Mouse (Mus musculus) testis, adult 2 months (tissue): ENCODE results near the gene Rasd2.

Source experiments
- CTCF ChIP-seq: fragments of 200-500 bp; IDR thresholded peaks from 2 replicates; pipeline ENCODE4 v1.5.1; 2012; ENCODE audit warnings: low read depth, mild to moderate bottlenecking, inconsistent platforms, low read length, moderate library complexity; ENCODE audit not compliant: control insufficient read depth, insufficient read depth, insufficient replicate concordance
- POLR2A ChIP-seq: fragments of 200-500 bp; IDR thresholded peaks from 2 replicates; pipeline ENCODE4 v1.6.1; 2012; ENCODE audit warnings: low read depth, mild to moderate bottlenecking, inconsistent platforms, low read length, moderate library complexity; ENCODE audit not compliant: control insufficient read depth

DNA sequence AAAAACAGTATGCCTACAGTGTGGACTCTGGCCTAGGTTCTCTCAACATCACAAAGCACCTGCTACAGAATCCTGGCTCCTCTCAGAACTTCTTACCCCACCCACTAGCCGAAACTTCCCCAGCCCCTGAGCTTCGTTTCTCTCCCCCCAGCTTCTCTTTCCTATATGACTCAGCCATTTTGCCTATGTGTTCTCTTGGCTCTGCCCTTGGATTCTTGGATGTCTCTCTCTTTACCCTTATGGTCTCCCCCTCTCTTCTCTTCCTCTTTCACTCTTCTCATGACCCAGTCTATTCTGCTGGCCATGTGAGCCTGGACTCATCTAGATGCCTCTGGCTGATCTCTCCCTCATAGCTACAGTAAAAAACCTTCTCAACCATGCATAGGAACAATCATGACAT lies 13.0 kb downstream of the Rasd2 start:
- TF ChIP-seq POLR2A (no peak), CTCF (no peak)
